Comparison of ENCODE assay signal across 10 mouse cellular contexts in the genomic region with DNA sequence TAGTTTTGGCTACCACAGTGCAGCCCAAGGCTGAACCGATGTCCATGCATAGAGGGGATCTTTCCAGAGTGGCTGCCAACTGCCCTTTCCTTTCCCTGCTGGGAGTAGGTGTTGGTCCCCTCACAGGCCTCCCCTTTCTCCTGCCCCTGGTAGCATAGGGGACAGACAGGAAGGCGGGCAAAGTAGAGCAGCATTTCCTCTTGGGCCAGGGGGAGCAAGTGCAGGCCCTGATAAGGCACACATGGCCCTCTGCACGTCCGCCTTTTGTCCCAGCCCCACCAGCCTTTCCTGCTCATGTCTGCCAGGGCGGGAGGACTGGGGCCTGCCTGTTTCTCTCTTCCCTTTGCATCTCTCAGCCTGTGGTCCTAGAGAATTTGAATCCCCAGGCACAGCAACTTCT. TPM values are rescaled to one million over a fixed set of nuclear protein-coding genes. Genes with fewer than 3 reads are reported as not detected.
DNase-seq lines count a peak whose midpoint lies in the region; ATAC-seq and TF ChIP-seq lines count a peak whose summit lies in the region.
"Had no signal": no experiment of that assay in that cellular context is flagged by ENCODE, and none has a peak within 500 bp of the region (broad histone marks: within the 10 kb centered on the region; RNA-seq: fewer than 3 reads in every experiment).

No protein-coding gene starts in this region.

- no peaks in the 10 kb centered on the region for H3K36me3 ChIP-seq in embryonic facial prominence, embryonic 15.5 days
- H3K36me3 ChIP-seq: neural tube, embryonic 12.5 days had no signal

- DNase-seq in adrenal gland, postnatal 14 days, result peak; percentile 55
- DNase-seq in adrenal gland, adult 8-10 months, result no peak
- peak; percentile 58 for DNase-seq in kidney, adult 18-20 months
- peak; percentile 51 for DNase-seq in lung, adult 2 months
- DNase-seq in T-cell, adult 2 months (ENCODE audit: low spot score), result no peak
- DNase-seq in frontal cortex, postnatal 25 days (ENCODE audit: low spot score in 2 of 2), result no peak
- no peak for DNase-seq in neural tube, embryonic 10.5 days (ENCODE audit: extremely low spot score, low spot score)

- WGBS in embryonic facial prominence, embryonic 15.5 days, result 75% methylated on average over 5 of the region's 5 CpGs
- 56% methylated on average over 5 of the region's 5 CpGs for WGBS in lung, adult 2 months

- no peak overlapping the region for H3K4me2 ChIP-seq in embryonic facial prominence, embryonic 15.5 days (replicated peaks)
- H3K4me2 ChIP-seq: neural tube, embryonic 12.5 days had no signal

- TF ChIP-seq CTCF in lung, adult 2 months (IDR thresholded peaks at IDR 0.05; ENCODE audit: insufficient read depth, low read length), result no peak

- H3K27ac ChIP-seq in embryonic facial prominence, embryonic 15.5 days (replicated peaks), result peak overlapping the region; percentile 41; the same call in 1 of the 2 replicates
- H3K27ac ChIP-seq: neural tube, embryonic 12.5 days had no signal

- no peaks in the 10 kb centered on the region for H3K9me3 ChIP-seq in embryonic facial prominence, embryonic 15.5 days (replicated peaks)
- H3K9me3 ChIP-seq: neural tube, embryonic 12.5 days had no signal

- no peak overlapping the region for H3K9ac ChIP-seq in embryonic facial prominence, embryonic 15.5 days
- H3K9ac ChIP-seq: neural tube, embryonic 12.5 days had no signal

- no peak for ATAC-seq in embryonic facial prominence, embryonic 15.5 days (ENCODE audit: insufficient number of reproducible peaks, low FRiP score, low TSS enrichment, low read depth)

- peak; percentile 46; the same call in 1 of the 2 replicates for TF ChIP-seq POLR2A in lung, adult 2 months (IDR thresholded peaks at IDR 0.05; ENCODE audit: borderline replicate concordance, extremely low read depth, low read depth, low read length)

- H3K4me1 ChIP-seq in embryonic facial prominence, embryonic 15.5 days, result peaks cover 13% of the 10 kb centered on the region; the same call in 1 of the 2 replicates
- peaks cover 28% of the 10 kb centered on the region for H3K4me1 ChIP-seq in lung, adult 2 months (ENCODE audit: control insufficient read depth, insufficient read depth, low read length)

- no peak overlapping the region for H3K4me3 ChIP-seq in embryonic facial prominence, embryonic 15.5 days (replicated peaks)
- H3K4me3 ChIP-seq in lung, adult 2 months (replicated peaks; ENCODE audit: extremely low read depth, low read depth, low read length), result peak overlapping the region; percentile 35
- H3K4me3 ChIP-seq: neural tube, embryonic 12.5 days had no signal

- H3K27me3 ChIP-seq in embryonic facial prominence, embryonic 15.5 days, result no peaks in the 10 kb centered on the region
- H3K27me3 ChIP-seq: neural tube, embryonic 12.5 days had no signal

RNA-seq across cellular contexts. Expression of gene Egfl7, which starts 8.0 kb away (rescaled TPM):
- 217 and 247 TPM in 2 replicates for total RNA-seq in adrenal gland, postnatal 14 days (2021)
- 100 to 1,000 TPM; 105 to 245 (median 172) TPM for total RNA-seq in adrenal gland, adult 8-10 months (2022)
- polyA plus RNA-seq in embryonic facial prominence, embryonic 15.5 days (2015; fragmentation: Nextera tagmentation; extraction: Ambion mirVana), result 111 and 125 TPM in 2 replicates
- 1,942 and 2,032 TPM in 2 replicates for polyA plus RNA-seq in lung, adult 2 months (2012; rRNA removed)

RNA-seq across cellular contexts. Expression of gene Gm20532, which starts 14.6 kb away (rescaled TPM):
- not detected in 2 replicates for total RNA-seq in adrenal gland, postnatal 14 days (2021)
- total RNA-seq in adrenal gland, adult 8-10 months (2022), result not detected
- polyA plus RNA-seq in embryonic facial prominence, embryonic 15.5 days (2015; fragmentation: Nextera tagmentation; extraction: Ambion mirVana), result not detected in 2 replicates
- polyA plus RNA-seq in lung, adult 2 months (2012; rRNA removed), result not detected in 2 replicates
- polyA plus RNA-seq: C2C12; neural tube, embryonic 12.5 days had no signal

RNA-seq across cellular contexts. Expression of gene Agpat2, which starts 32.4 kb away (rescaled TPM):
- total RNA-seq in adrenal gland, postnatal 14 days (2021), result 271 and 405 TPM in 2 replicates
- 100 to 1,000 TPM in 3 of 4 experiments, 10 to 100 TPM in 1; 86.0 to 354 (median 247) TPM for total RNA-seq in adrenal gland, adult 8-10 months (2022)
- polyA plus RNA-seq in embryonic facial prominence, embryonic 15.5 days (2015; fragmentation: Nextera tagmentation; extraction: Ambion mirVana), result 31.7 and 32.2 TPM in 2 replicates
- 106 and 134 TPM in 2 replicates for polyA plus RNA-seq in lung, adult 2 months (2012; rRNA removed)

RNA-seq across cellular contexts. Expression of gene Notch1, which starts 55.4 kb away (rescaled TPM):
- 27.5 and 35.7 TPM in 2 replicates for total RNA-seq in adrenal gland, postnatal 14 days (2021)
- 10 to 100 TPM; 23.7 to 32.6 (median 28.4) TPM for total RNA-seq in adrenal gland, adult 8-10 months (2022)
- polyA plus RNA-seq in embryonic facial prominence, embryonic 15.5 days (2015; fragmentation: Nextera tagmentation; extraction: Ambion mirVana), result 26.0 and 30.3 TPM in 2 replicates
- 108 and 124 TPM in 2 replicates for polyA plus RNA-seq in lung, adult 2 months (2012; rRNA removed)

RNA-seq across cellular contexts. Expression of gene Fam69b, which starts 56.4 kb away (rescaled TPM):
- 10.0 and 12.3 TPM in 2 replicates for total RNA-seq in adrenal gland, postnatal 14 days (2021)
- 10 to 100 TPM in 2 of 4 experiments, 1 to 10 TPM in 2; 9.1 to 11.9 (median 10.4) TPM for total RNA-seq in adrenal gland, adult 8-10 months (2022)
- polyA plus RNA-seq in embryonic facial prominence, embryonic 15.5 days (2015; fragmentation: Nextera tagmentation; extraction: Ambion mirVana), result 44.0 and 48.6 TPM in 2 replicates
- 13.1 and 15.1 TPM in 2 replicates for polyA plus RNA-seq in lung, adult 2 months (2012; rRNA removed)

Comparison
In these comparisons a context has a peak if more than half of its experiments do, and no peak if none do; other contexts are left out.
1. DNase-seq: peak in adrenal gland, postnatal 14 days (single experiment), kidney, adult 18-20 months (single experiment) and lung, adult 2 months (single experiment); none in adrenal gland, adult 8-10 months (single experiment), T-cell, adult 2 months (single experiment), frontal cortex, postnatal 25 days (0 of 2) and neural tube, embryonic 10.5 days (single experiment).